17 mouse cellular contexts compared by ENCODE assay signal in the genomic region with DNA sequence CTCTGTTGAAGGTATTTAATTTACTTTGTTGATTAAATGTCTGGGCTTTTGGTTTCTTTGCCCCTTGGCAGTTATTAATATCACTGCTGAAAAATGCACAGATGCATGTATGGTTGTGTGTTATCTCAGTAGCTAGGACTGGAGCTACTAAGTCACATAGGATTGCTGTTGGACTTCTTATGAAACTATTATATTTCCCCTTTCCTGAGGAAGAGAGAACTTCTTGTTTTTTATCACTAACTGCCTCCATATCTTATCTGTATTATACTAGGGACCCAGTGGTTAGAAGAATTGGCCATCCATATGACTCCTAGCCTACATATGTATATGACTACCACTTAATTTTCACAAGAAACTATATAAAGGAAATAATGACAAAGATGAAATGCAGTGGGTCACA. TPM values are rescaled to one million over a fixed set of nuclear protein-coding genes. Genes with fewer than 3 reads are reported as not detected.
"Had no signal": no experiment of that assay in that cellular context is flagged by ENCODE, and none has a peak within 500 bp of the region (broad histone marks: within the 10 kb centered on the region; RNA-seq: fewer than 3 reads in every experiment).

No protein-coding gene starts in this region.

- DNase-seq: liver, postnatal 0 days; lung, adult 2 months; lung, postnatal 14 days; lung, postnatal 36 days; midbrain, embryonic 14.5 days; retina, postnatal 1 day; right cerebral cortex, adult 18-20 months; right cerebral cortex, postnatal 25 days; right cerebral cortex, postnatal 4 days; spleen, adult 18-20 months; thymus, adult 18-20 months; thymus, postnatal 14 days; thymus, postnatal 36 days had no signal

- ATAC-seq: liver, postnatal 0 days; lung, postnatal 0 days; midbrain, embryonic 16.5 days had no signal

RNA-seq across cellular contexts. Expression of a gene that starts 24.9 kb away (rescaled TPM):
- total RNA-seq: megakaryocyte, adult 5-6 weeks; megakaryocyte-erythroid progenitor cell, adult 5-6 weeks had no signal
